Mouse (Mus musculus): Measurements from ENCODE around the gene Vmn1r139. TPM values are rescaled to one million over a fixed set of nuclear protein-coding genes. Genes with fewer than 3 reads are reported as not detected.

The Vmn1r139 gene
- not detected for polyA plus RNA-seq (2015; fragmentation: Illumina TruSeq; extraction: RNeasy Lipid Tissue Mini Kit (QIAGEN cat#74804); ENCODE audit: low read depth, low replicate concordance)

GRCm38 (mm10) chr7:22068757-22069156, at the start of gene Vmn1r139:
Gene Vmn1r139, plus strand, starts transcription at chr7:22069057.

GRCm38 (mm10) chr7:22028797-22029196, 40.1 kb upstream of the Vmn1r139 start, which contains the start of gene Vmn1r138:
Gene Vmn1r138, minus strand, starts transcription at chr7:22028897.

GRCm38 (mm10) chr7:22056205-22056604, 12.7 kb upstream of the Vmn1r139 start, which contains the start of gene Gm6176:
Gene Gm6176, minus strand, starts transcription at chr7:22056305.

GRCm38 (mm10) chr7:22118145-22118544, 49.3 kb downstream of the Vmn1r139 start, which contains the start of gene Gm16451:
Gene Gm16451, minus strand, starts transcription at chr7:22118245.

GRCm38 (mm10) chr7:22134641-22135040, 65.8 kb downstream of the Vmn1r139 start, which contains the start of gene Gm10666:
Gene Gm10666, minus strand, starts transcription at chr7:22134741.

Other genes with a start within 250 kb of the Vmn1r139 start
- not detected for gene Vmn1r135, start 236.7 kb upstream of the Vmn1r139 start, polyA plus RNA-seq (2015; fragmentation: Illumina TruSeq; extraction: RNeasy Lipid Tissue Mini Kit (QIAGEN cat#74804); ENCODE audit: low read depth, low replicate concordance)
- not detected for gene Gm5725, start 224.8 kb upstream of the Vmn1r139 start, polyA plus RNA-seq (2015; fragmentation: Illumina TruSeq; extraction: RNeasy Lipid Tissue Mini Kit (QIAGEN cat#74804); ENCODE audit: low read depth, low replicate concordance)
- not detected for gene Gm5891, start 147.8 kb upstream of the Vmn1r139 start, polyA plus RNA-seq (2015; fragmentation: Illumina TruSeq; extraction: RNeasy Lipid Tissue Mini Kit (QIAGEN cat#74804); ENCODE audit: low read depth, low replicate concordance)
- not detected for gene Vmn1r137, start 74.5 kb upstream of the Vmn1r139 start, polyA plus RNA-seq (2015; fragmentation: Illumina TruSeq; extraction: RNeasy Lipid Tissue Mini Kit (QIAGEN cat#74804); ENCODE audit: low read depth, low replicate concordance)
- not detected for gene Vmn1r138, start 40.2 kb upstream of the Vmn1r139 start, polyA plus RNA-seq (2015; fragmentation: Illumina TruSeq; extraction: RNeasy Lipid Tissue Mini Kit (QIAGEN cat#74804); ENCODE audit: low read depth, low replicate concordance)
- gene Gm6176, start 12.8 kb upstream of the Vmn1r139 start, polyA plus RNA-seq (2015; fragmentation: Illumina TruSeq; extraction: RNeasy Lipid Tissue Mini Kit (QIAGEN cat#74804); ENCODE audit: low read depth, low replicate concordance), result not detected
- gene Gm16451, start 49.2 kb downstream of the Vmn1r139 start, polyA plus RNA-seq (2015; fragmentation: Illumina TruSeq; extraction: RNeasy Lipid Tissue Mini Kit (QIAGEN cat#74804); ENCODE audit: low read depth, low replicate concordance), result not detected
- not detected for gene Gm10666, start 65.7 kb downstream of the Vmn1r139 start, polyA plus RNA-seq (2015; fragmentation: Illumina TruSeq; extraction: RNeasy Lipid Tissue Mini Kit (QIAGEN cat#74804); ENCODE audit: low read depth, low replicate concordance)
- gene Vmn1r142, start 95.0 kb downstream of the Vmn1r139 start, polyA plus RNA-seq (2015; fragmentation: Illumina TruSeq; extraction: RNeasy Lipid Tissue Mini Kit (QIAGEN cat#74804); ENCODE audit: low read depth, low replicate concordance), result not detected
- not detected for gene Vmn1r143, start 120.3 kb downstream of the Vmn1r139 start, polyA plus RNA-seq (2015; fragmentation: Illumina TruSeq; extraction: RNeasy Lipid Tissue Mini Kit (QIAGEN cat#74804); ENCODE audit: low read depth, low replicate concordance)
- gene Gm8653, start 132.2 kb downstream of the Vmn1r139 start, polyA plus RNA-seq (2015; fragmentation: Illumina TruSeq; extraction: RNeasy Lipid Tissue Mini Kit (QIAGEN cat#74804); ENCODE audit: low read depth, low replicate concordance), result not detected
- gene Gm8453, start 160.4 kb downstream of the Vmn1r139 start, polyA plus RNA-seq (2015; fragmentation: Illumina TruSeq; extraction: RNeasy Lipid Tissue Mini Kit (QIAGEN cat#74804); ENCODE audit: low read depth, low replicate concordance), result not detected